Mouse (Mus musculus) myocyte (in vitro differentiated cells): Measurements from ENCODE around the gene Tppp2.

ENCODE experiments used
- E2F4 ChIP-seq: IDR thresholded peaks from one replicate; pipeline ENCODE4 v1.6.1; 2011; ENCODE audit warnings: mild to moderate bottlenecking, control low read depth, moderate library complexity; ENCODE audit not compliant: insufficient read depth
- POLR2AphosphoS2 ChIP-seq: IDR thresholded peaks from one replicate; pipeline ENCODE4 v1.6.1; 2011; ENCODE audit warnings: low read depth, control low read depth; ENCODE audit not compliant: insufficient read length

- no peak for TF ChIP-seq POLR2AphosphoS2
- TF ChIP-seq E2F4: no peak
Measured at GRCm38 (mm10) chr14:51870756-51871155, 47.5 kb upstream of the Tppp2 start.
